Mouse (Mus musculus): ENCODE results near the gene Ctc1.

Ctc1 gene

Small RNAs within 50 kb of the gene (microRNA-seq; reads per million reads assigned to microRNA genes)
- gene Mir3062, result 0 to 0.37 reads per million in 2 experiments
